Mouse (Mus musculus): Measurements from ENCODE around the gene Rpgrip1l. TPM values are rescaled to one million over a fixed set of nuclear protein-coding genes. Genes with fewer than 3 reads are reported as not detected.

Rpgrip1l gene
- total RNA-seq, 1 experiment from 2014 or later = 7.1 TPM

DNA sequence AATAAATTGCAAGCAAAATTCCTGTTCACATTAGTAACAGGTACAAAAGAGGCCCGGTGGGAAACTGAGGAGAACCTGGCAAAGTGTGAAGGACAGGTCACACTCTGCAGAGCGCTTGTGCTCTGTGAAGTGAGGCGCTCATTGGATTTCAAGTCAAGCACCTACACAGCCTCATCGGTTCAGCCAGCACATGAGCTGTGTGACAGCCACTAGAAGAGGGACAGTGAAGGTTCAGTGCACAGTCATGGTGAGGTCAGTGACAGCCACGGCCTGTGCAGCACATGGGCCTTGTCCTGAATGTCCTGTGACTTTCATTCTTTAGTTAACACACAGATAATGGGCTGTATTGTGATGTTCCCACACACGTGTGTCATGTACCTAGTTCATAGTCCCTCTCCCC lies 107.2 kb downstream of the Rpgrip1l start:
- DNase-seq = no peak

DNA sequence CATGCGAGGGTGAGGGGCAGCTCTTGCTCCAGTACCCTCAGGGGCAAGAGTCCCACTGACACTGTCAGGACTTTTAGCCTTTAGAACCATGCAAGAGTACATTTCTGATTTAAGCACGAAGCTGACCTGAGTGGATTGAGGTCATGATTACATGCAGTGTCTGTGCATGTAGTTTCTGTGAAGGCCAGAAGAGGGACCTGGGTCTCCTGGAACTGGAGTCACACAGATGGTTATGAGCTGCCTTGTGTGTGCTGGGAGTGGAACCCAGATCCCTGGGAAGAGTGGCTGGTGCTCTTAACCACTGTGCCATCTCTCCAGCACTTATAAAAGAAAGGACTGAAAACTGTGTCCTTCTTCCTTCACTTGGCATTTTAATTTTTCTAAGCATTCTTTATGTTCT lies 111.9 kb downstream of the Rpgrip1l start:
- no peak for DNase-seq

DNA sequence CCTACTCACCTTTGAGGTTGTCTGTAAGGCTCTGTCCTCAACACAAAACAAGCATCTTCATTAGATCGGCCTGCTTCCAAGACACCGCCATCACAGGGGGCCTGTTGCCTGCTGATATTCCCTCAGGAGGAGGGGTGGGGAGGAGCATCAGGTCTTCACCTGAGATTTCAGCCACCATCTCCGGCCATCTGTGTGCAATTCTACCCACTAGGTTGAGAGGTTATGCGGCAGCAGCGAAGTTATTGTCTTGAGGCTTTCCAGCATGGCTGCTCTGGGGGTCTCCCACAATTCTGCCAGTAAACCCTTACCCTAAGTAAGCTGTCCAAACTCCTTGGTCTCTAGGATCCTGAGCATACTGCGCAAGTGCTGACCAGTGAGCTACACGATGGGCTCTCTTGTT lies 113.2 kb downstream of the Rpgrip1l start, which contains the start of gene Aktip:
Aktip (minus strand) TSS at position 101 of the 400 bp plus-strand sequence.
- DNase-seq = no peak

DNA sequence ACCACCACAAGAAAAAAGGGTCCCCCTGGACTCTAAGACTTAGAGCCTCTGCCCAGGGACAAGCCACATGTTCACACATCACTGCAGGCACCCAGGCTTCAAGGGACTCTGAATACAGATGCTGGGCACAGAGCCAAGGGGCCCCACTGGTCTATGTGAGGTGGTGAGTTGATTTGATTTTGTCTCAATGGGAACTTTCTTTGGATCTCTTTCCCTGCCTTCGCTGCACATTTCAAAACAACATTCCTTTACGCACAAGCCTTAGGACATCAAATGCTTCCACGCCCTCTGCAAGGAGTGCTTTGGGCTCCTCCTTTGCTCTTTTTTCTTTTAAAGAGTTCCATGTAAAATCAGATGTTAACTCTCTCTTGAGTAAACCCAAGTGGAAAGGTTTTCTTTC lies 115.0 kb downstream of the Rpgrip1l start:
- no peak for DNase-seq

DNA sequence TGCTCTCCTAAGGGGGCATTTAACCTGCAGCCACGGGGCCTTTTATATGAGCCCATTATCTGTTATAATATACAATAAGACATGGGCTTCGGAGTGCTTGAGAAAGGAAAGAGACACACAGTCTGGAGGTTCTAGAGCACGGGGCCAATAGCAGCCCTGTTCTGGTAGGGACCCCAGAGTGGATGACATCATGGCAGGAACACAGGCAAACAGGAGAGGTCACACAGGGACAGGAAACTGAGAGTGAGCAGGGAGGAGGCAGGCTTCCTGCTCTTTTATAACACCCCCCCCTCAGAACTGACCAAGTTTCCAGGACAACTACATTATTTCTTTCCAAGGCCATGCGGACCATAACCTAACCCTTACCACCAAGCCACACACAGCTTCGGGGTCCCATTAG lies 115.8 kb downstream of the Rpgrip1l start:
- peak; percentile 7 for DNase-seq

DNA sequence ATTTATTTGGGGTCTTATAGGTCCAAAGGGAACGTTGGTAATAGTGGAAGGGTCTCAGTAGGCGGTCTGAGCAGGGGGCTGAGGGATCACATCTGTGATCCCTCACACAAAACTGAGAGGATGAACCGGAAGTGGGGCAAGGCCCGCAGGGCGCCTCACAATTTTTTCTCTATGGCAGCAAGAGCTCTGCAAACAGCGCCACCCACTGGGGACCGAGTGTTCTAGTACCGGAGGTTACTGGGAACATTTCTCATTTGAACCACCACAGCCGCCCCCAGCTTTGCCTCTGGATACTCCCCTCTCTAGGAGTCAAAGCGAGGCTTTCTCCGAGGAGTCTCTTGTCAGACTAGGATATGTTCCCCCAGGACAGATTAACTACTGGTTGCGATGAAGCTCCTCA lies 116.4 kb downstream of the Rpgrip1l start:
- DNase-seq = peak; percentile 27

DNA sequence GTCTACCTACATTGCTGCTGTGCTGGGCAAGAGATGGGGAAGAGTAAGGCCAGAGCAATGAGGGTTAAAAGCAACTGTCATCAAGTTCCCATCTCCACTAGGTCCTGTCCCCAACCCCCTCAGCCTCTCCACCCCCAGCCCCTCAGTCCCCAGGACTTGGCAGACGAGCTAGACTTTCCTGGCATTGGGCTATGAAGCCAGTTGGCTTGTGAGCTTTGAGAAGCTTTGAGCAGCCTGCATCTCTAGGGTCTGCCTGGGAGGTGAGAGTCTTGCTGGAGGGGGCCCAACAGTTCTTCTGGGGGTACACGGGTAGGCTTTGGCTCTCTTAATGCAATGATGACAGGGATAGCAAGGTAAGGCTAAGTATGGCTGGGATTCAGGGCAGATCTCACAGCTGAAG lies 119.0 kb downstream of the Rpgrip1l start:
- no peak for DNase-seq

DNA sequence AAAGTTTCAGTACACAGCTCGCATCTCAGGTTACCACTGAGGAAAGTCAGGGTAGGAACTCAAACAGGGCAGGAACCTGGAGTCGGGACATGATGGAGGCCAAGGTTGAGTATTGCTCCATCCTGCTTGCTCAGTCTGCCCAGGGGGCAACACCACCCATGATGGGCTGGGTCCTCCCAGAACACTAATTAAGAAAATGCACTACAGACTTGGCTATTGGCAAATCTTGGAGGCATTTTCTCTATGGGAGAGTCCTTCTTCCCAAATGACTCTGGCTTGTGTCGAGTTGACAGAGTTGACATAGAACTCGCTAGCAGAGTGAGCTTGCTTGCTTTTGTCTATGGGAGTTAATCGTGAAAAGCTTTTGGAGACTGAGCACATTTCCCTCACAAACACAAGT lies 120.1 kb downstream of the Rpgrip1l start:
- no peak for DNase-seq

DNA sequence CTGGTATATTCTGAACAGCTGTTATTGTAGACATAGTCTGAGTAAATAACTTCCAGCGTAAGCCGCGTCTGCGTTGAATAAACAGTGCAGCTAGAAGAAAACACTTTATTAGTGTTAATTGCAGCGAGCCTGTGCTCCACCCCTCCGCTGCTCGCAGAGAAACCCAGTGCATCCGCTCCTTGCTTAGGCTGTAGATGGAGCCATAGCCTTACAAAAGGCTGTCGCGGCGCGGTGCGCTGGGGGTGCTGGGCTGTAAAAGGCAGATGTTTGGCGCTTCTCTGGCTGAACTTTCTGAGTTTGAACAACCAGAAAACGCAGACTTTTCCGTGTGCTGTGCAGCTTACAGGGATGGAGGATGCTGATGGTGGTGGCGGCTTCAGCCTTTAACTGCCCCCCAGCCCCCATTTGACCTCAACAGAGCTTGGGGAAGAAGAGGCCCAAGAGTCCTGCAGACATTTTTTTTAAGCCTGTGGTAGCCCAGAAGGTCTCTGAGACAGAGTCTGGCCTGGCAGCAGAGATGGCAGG lies 122.2 kb downstream of the Rpgrip1l start:
- DNase-seq = peak; percentile 81

DNA sequence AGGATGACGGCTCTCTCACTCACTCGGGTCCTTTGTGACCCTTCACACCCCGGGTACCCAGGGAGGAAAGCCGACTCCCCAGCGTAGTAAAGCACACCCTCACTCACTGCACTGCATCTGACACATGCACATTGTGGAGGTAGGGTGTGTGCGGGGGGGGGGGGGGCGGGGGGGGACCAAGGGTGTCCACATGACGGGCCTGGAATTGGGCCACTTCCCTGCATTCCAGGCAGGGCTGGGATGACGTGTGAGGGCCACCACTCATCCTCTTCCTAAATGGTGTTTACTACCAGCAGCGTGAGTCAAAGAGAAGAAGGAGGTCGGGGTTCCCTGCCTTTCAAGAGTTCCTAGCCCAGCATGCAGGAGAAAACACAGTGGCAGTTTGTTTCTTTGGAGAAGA lies 124.9 kb downstream of the Rpgrip1l start:
- DNase-seq = peak; percentile 19

DNA sequence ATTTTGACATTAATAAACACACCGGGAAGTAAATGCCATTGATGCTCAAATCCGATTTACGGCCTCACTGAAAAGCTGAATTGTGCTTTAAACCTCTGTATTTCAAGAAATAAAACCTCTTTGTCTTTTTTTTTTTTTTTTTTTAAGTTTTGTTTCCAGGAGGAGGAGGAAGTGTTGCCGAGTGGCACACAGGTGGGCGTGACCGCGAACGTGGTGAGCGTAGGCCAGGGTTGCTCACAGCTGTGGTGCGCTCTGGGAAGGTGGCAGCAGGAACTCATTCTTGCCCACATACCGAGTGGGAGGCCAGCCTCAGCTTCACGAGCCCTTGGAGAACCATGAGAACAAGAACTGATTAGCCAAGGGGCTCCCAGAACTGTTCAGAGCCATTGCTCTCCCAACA lies 126.7 kb downstream of the Rpgrip1l start:
- DNase-seq = no peak

DNA sequence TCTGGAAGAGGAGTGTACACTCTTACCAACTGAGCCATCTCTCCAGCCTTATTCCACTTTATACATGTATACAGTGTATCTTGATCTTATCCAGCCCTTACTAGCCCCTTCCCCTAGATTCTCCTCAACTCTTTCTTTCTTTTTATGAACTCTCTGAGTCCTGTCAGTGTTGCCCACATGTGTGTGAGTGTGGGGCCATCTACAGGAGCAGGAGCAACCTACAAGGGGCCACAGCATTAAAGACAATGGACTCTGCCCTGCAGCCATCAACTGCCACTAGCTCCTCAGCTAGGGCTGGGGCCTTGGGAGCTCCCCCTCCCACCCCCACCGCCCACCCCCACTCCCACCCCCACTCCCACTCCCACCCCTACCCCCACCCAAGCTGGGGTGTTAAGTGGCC lies 135.4 kb downstream of the Rpgrip1l start:
- DNase-seq = no peak

DNA sequence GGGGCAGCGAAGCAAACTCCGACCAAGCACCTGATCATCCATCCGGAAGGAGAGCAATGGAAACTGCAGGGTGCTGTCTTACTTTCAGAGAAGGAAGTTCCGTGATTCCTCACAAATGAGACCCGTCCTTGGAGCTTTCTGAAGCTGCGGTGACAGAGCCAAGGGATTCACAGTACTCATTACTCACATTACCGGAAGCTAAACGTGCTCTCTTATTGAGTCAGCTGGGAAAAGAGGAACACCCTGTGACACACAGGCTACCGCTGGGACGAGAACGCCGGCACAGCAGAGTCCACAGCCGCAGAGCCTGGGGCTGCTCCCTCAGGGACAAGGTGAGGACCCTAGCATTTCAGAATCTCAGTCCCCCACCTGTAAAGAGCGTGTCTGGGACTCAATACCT lies 136.9 kb downstream of the Rpgrip1l start:
- no peak for DNase-seq

DNA sequence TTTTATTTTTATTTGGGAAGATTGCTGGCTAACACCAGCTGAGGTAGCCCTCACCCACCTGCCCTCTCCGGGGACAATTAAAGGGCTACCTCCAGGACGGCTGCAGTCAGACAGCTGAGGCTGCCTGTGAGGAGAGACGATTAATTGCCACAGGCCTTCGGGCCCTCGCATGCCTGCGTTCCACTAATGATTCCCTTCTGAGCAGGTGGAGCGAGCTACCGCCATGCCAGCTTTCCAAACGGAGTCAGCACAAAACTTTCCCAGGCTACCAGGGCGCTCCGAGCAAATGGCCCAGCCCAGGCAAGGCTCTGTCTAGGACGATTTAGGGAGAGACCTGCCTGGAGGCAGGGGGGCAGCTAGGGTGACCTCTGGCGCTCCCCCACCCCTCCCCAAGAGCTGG lies 141.5 kb downstream of the Rpgrip1l start:
- DNase-seq = no peak

DNA sequence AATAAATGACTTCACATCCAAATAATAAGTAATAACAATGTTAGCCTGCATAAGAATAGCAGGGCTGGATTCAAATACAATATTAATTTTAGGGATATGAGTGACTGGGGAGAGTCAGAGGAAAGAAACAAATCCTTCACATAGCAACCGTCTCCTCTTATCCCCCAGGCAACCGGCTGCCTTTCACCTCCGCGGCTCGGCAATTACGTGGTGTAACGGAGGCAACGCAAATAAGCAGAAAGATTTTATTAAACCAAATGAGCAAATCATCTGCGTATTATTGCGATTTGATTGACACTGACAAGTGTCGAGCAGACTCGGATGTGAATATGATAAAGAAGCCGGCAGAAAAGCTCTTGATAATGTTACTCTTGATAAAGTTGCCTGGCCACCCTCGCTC lies 142.1 kb downstream of the Rpgrip1l start:
- DNase-seq = no peak

DNA sequence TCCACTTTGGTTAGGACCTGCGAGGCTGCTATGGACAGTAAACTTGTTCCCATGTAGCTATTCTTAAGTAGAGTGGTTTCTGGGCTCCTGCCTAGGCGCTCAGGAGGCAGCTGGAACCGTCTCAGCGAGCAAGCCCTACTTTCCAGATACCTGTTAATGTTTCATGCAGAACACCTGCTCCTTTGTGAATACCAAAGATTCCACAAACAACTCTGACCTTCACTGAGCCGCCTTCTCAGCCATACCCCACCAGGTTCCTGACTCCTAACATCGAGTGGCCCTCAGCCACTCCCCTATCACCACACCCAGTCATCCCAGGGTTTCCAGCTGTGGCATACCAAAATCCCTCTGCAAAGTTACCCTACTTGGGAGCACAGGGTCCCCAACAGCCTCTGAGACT lies 142.9 kb downstream of the Rpgrip1l start:
- no peak for DNase-seq

Other genes with a start within 250 kb of the Rpgrip1l start
- gene Rbl2, start 243.2 kb downstream of the Rpgrip1l start, total RNA-seq (2021) = 32.3 and 40.2 TPM in 2 replicates
- gene Aktip, start 113.3 kb downstream of the Rpgrip1l start, total RNA-seq (2021) = 33.8 and 37.0 TPM in 2 replicates
- gene Fto, start 263 bp upstream of the Rpgrip1l start, total RNA-seq (2021) = 68.1 and 73.2 TPM in 2 replicates